16 mouse cellular contexts compared by ENCODE assay signal in genomic region chr11:88638254-88638653, GRCm38 (mm10).
DNase-seq lines count a peak whose midpoint lies in the region; ATAC-seq lines count a peak whose summit lies in the region.
"Had no signal": no experiment of that assay in that cellular context is flagged by ENCODE, and none has a peak within 500 bp of the region (broad histone marks: within the 10 kb centered on the region; RNA-seq: fewer than 3 reads in every experiment).

No protein-coding gene starts in this region.

- H3K27me3 ChIP-seq in forebrain, embryonic 10.5 days (ENCODE audit: poor library complexity, severe bottlenecking), result no peaks in the 10 kb centered on the region
- H3K27me3 ChIP-seq in forebrain, embryonic 15.5 days, result no peaks in the 10 kb centered on the region
- H3K27me3 ChIP-seq in hindbrain, embryonic 14.5 days (ENCODE audit: control insufficient read depth, insufficient read depth, low read length), result no peaks in the 10 kb centered on the region
- H3K27me3 ChIP-seq in hindbrain, embryonic 16.5 days (replicated peaks; ENCODE audit: control insufficient read depth, insufficient read depth, low read length), result no peaks in the 10 kb centered on the region
- H3K27me3 ChIP-seq in neural tube, embryonic 14.5 days (ENCODE audit: control insufficient read depth, insufficient read depth, low read length), result no peaks in the 10 kb centered on the region
- H3K27me3 ChIP-seq: embryonic facial prominence, embryonic 13.5 days; liver, embryonic 15.5 days had no signal

- no peak for ATAC-seq in forebrain, embryonic 15.5 days (replicated peaks)
- no peak for ATAC-seq in hindbrain, embryonic 14.5 days (ENCODE audit: low FRiP score)
- no peak for ATAC-seq in hindbrain, embryonic 16.5 days
- ATAC-seq in neural tube, embryonic 14.5 days (ENCODE audit: low read depth), result no peak
- ATAC-seq: inflammation-experienced regulatory T-cells, adult 6 months had no signal

- peaks cover 98% of the 10 kb centered on the region for H3K36me3 ChIP-seq in forebrain, embryonic 10.5 days (replicated peaks)
- no peaks in the 10 kb centered on the region for H3K36me3 ChIP-seq in forebrain, embryonic 15.5 days
- H3K36me3 ChIP-seq in hindbrain, embryonic 14.5 days (replicated peaks; ENCODE audit: control insufficient read depth, insufficient read depth), result 0 out of 2 replicates have a peak, but pooled peaks cover 4% of the 10 kb centered on the region
- no peaks in the 10 kb centered on the region for H3K36me3 ChIP-seq in hindbrain, embryonic 16.5 days (ENCODE audit: control insufficient read depth, insufficient read depth, low read length)
- H3K36me3 ChIP-seq in neural tube, embryonic 14.5 days (ENCODE audit: control insufficient read depth, insufficient read depth, low read length), result no peaks in the 10 kb centered on the region
- H3K36me3 ChIP-seq: liver, embryonic 15.5 days had no signal

- H3K4me2 ChIP-seq in forebrain, embryonic 15.5 days (replicated peaks), result no peak overlapping the region
- no peak overlapping the region for H3K4me2 ChIP-seq in hindbrain, embryonic 14.5 days (replicated peaks)
- H3K4me2 ChIP-seq in hindbrain, embryonic 16.5 days (ENCODE audit: low read length), result no peak overlapping the region
- no peak overlapping the region for H3K4me2 ChIP-seq in neural tube, embryonic 14.5 days (ENCODE audit: low read depth, low read length)
- H3K4me2 ChIP-seq: embryonic facial prominence, embryonic 13.5 days; liver, embryonic 15.5 days had no signal

- 85% methylated on average over 2 of the region's 2 CpGs for WGBS in forebrain, embryonic 10.5 days
- 85% methylated on average over 2 of the region's 2 CpGs for WGBS in forebrain, embryonic 15.5 days
- 84% methylated on average over 2 of the region's 2 CpGs for WGBS in hindbrain, embryonic 14.5 days
- 61% methylated on average over 2 of the region's 2 CpGs for WGBS in hindbrain, embryonic 16.5 days
- 70% methylated on average over 2 of the region's 2 CpGs for WGBS in neural tube, embryonic 14.5 days

- H3K27ac ChIP-seq in forebrain, embryonic 10.5 days, result peak overlapping the region; percentile 60
- no peak overlapping the region for H3K27ac ChIP-seq in forebrain, embryonic 15.5 days (replicated peaks)
- peak overlapping the region; percentile 0; the same call in 1 of the 2 replicates for H3K27ac ChIP-seq in hindbrain, embryonic 14.5 days
- no peak overlapping the region for H3K27ac ChIP-seq in hindbrain, embryonic 16.5 days (ENCODE audit: low read depth, low read length)
- H3K27ac ChIP-seq in neural tube, embryonic 14.5 days (ENCODE audit: low read depth, low read length), result peak overlapping the region; percentile 18; the same call in 1 of the 2 replicates
- H3K27ac ChIP-seq: embryonic facial prominence, embryonic 13.5 days; liver, embryonic 15.5 days had no signal

- DNase-seq in forebrain, embryonic 10.5 days (ENCODE audit: extremely low spot score, low spot score), result no peak
- no peak for DNase-seq in hindbrain, embryonic 14.5 days (ENCODE audit: low spot score)
- no peak for DNase-seq in neural tube, embryonic 10.5 days (ENCODE audit: extremely low spot score, low spot score)
- peak; percentile 52 for DNase-seq in yolk sac, embryonic 10.5 days (ENCODE audit: low spot score)
- DNase-seq in right cerebral cortex, postnatal 10 days (ENCODE audit: low spot score in 2 of 2), result no peak
- DNase-seq: adrenal gland, postnatal 36 days; cerebellum, adult 8-10 months; kidney, postnatal 10 days; lung, postnatal 10 days had no signal

- H3K4me1 ChIP-seq in forebrain, embryonic 10.5 days, result peaks cover 79% of the 10 kb centered on the region
- peaks cover 20% of the 10 kb centered on the region; the same call in 1 of the 2 replicates for H3K4me1 ChIP-seq in forebrain, embryonic 15.5 days
- H3K4me1 ChIP-seq in hindbrain, embryonic 14.5 days (replicated peaks; ENCODE audit: control insufficient read depth, insufficient read depth, low read length), result peaks cover 35% of the 10 kb centered on the region
- peaks cover 21% of the 10 kb centered on the region for H3K4me1 ChIP-seq in hindbrain, embryonic 16.5 days (ENCODE audit: control insufficient read depth, insufficient read depth, low read depth, low read length)
- H3K4me1 ChIP-seq in neural tube, embryonic 14.5 days (ENCODE audit: control insufficient read depth, insufficient read depth, low read length), result peaks cover 25% of the 10 kb centered on the region

- H3K4me3 ChIP-seq in forebrain, embryonic 10.5 days, result no peak overlapping the region
- H3K4me3 ChIP-seq in forebrain, embryonic 15.5 days, result no peak overlapping the region
- H3K4me3 ChIP-seq in hindbrain, embryonic 14.5 days (replicated peaks; ENCODE audit: low read length), result no peak overlapping the region
- H3K4me3 ChIP-seq in hindbrain, embryonic 16.5 days (ENCODE audit: low read length), result no peak overlapping the region
- no peak overlapping the region for H3K4me3 ChIP-seq in neural tube, embryonic 14.5 days (ENCODE audit: low read depth, low read length)
- H3K4me3 ChIP-seq: embryonic facial prominence, embryonic 13.5 days; left cerebral cortex, adult 2 months; liver, embryonic 15.5 days had no signal

- H3K9me3 ChIP-seq in forebrain, embryonic 10.5 days, result no peaks in the 10 kb centered on the region
- H3K9me3 ChIP-seq in forebrain, embryonic 15.5 days, result no peaks in the 10 kb centered on the region
- no peaks in the 10 kb centered on the region for H3K9me3 ChIP-seq in hindbrain, embryonic 14.5 days (ENCODE audit: control insufficient read depth, low read length)
- no peaks in the 10 kb centered on the region for H3K9me3 ChIP-seq in hindbrain, embryonic 16.5 days (ENCODE audit: control insufficient read depth, low read length)
- no peaks in the 10 kb centered on the region for H3K9me3 ChIP-seq in neural tube, embryonic 14.5 days (ENCODE audit: control insufficient read depth, low read length)
- H3K9me3 ChIP-seq: embryonic facial prominence, embryonic 13.5 days; liver, embryonic 15.5 days had no signal

- H3K9ac ChIP-seq in forebrain, embryonic 15.5 days (replicated peaks), result no peak overlapping the region
- no peak overlapping the region for H3K9ac ChIP-seq in hindbrain, embryonic 14.5 days
- no peak overlapping the region for H3K9ac ChIP-seq in hindbrain, embryonic 16.5 days (ENCODE audit: low read depth, low read length)
- H3K9ac ChIP-seq in neural tube, embryonic 14.5 days (replicated peaks; ENCODE audit: low read depth, low read length), result no peak overlapping the region
- H3K9ac ChIP-seq: embryonic facial prominence, embryonic 13.5 days; liver, embryonic 15.5 days had no signal

Comparison
In these comparisons a context has a peak if more than half of its experiments do, and no peak if none do; other contexts are left out.
1. H3K27ac ChIP-seq: peak in forebrain, embryonic 10.5 days (single experiment), hindbrain, embryonic 14.5 days (single experiment) and neural tube, embryonic 14.5 days (single experiment); none in forebrain, embryonic 15.5 days (single experiment) and hindbrain, embryonic 16.5 days (single experiment).